Mouse (Mus musculus): ENCODE measurements at regions not wholly inside any gene's neighbourhood (a gene's known extent, or its start where the extent isn't known, plus 50 kb on each side); places are given as distances from the start of the nearest gene placed in this dataset.

- no peaks in the 10 kb centered on the region for H3K27me3 ChIP-seq
- H3K4me1 ChIP-seq, result peaks cover 6% of the 10 kb centered on the region; the same call in 1 of the 2 replicates
- H3K9me3 ChIP-seq (replicated peaks), result no peaks in the 10 kb centered on the region
- no peak for ATAC-seq (ENCODE audit: low FRiP score)
- H3K4me2 ChIP-seq (replicated peaks), result no peak overlapping the region
- no peak overlapping the region for H3K27ac ChIP-seq
- no peaks in the 10 kb centered on the region for H3K36me3 ChIP-seq
- WGBS, result 40% methylated on average over 15 of the region's 15 CpGs
- H3K9ac ChIP-seq, result no peak overlapping the region
- H3K4me3 ChIP-seq, result no peak overlapping the region
Observed at GRCm38 (mm10) chr13:52702201-52702611, 119.2 kb downstream of the Syk start.

DNA sequence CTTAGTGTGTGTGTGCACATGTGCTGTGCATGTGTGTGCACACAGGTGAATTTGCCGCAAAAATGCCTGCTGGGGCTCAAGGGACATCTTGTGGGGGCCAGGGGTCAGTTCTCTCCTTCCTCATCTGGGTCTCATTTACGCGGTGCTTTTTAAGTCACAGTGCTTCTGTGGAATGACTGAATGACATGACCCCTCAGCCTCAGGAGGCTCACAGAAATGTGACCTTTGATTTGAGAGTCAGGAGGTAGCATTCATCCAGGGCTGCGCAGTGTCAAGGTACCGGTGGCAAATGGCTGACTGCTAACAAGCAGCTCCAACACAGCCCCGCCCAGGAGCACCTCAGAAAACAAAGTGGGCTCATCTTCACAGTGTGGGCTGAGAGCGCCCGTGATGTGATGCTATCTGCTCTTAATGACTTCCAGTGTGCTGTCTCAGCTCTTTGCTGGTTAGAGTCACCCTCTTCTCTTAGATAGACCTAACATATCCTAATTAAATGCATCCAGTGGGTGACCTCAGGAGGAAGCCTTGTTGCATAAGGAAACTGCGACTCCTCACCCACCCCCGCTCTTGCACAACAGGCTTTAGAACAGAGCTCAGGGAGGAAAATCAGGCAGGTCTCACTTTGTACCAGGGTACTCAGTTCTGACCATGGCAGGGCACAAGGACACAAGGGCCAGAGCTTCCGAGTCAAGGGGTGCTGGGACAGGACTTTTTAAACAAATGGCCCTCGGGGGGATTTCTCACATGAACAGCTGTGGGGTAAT, 120.6 kb downstream of the Syk start:
- ATAC-seq (ENCODE audit: low FRiP score), result no peak
- no peak overlapping the region for H3K4me3 ChIP-seq
- no peak overlapping the region for H3K27ac ChIP-seq
- no peak overlapping the region for H3K4me2 ChIP-seq (replicated peaks)
- 55% methylated on average over 12 of the region's 12 CpGs for WGBS
- no peak overlapping the region for H3K9ac ChIP-seq
- H3K9me3 ChIP-seq (replicated peaks), result no peaks in the 10 kb centered on the region
- no peaks in the 10 kb centered on the region for H3K36me3 ChIP-seq
- no peaks in the 10 kb centered on the region for H3K27me3 ChIP-seq
- H3K4me1 ChIP-seq, result peaks cover 6% of the 10 kb centered on the region; the same call in 1 of the 2 replicates

DNA sequence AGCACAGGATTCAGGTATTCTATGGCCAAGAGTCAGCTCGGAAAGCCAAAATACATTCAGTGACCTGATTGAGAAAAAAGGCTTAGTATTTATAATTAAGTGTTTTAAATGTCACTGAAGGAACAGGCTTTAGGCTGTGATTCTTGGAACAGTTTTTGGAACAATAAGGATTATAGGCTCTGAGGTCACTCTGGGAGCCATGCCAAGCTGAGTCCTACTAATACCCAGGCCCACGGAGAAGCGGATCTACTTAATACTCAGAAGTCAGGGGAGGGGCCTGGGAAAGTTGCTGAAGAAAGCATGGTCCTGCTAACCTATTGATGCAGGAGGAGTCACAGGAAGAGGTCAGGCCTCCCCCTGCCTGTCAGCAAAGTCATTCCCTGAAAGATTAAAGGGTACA, 121.7 kb downstream of the Syk start:
- H3K4me2 ChIP-seq (replicated peaks), result no peak overlapping the region
- peaks cover 10% of the 10 kb centered on the region for H3K4me1 ChIP-seq
- no peak overlapping the region for H3K27ac ChIP-seq
- no peak overlapping the region for H3K4me3 ChIP-seq
- WGBS, result 68% methylated on average over 3 of the region's 3 CpGs
- no peak for ATAC-seq (ENCODE audit: low FRiP score)
- H3K27me3 ChIP-seq, result no peaks in the 10 kb centered on the region
- no peaks in the 10 kb centered on the region for H3K9me3 ChIP-seq (replicated peaks)
- no peaks in the 10 kb centered on the region for H3K36me3 ChIP-seq
- no peak overlapping the region for H3K9ac ChIP-seq

- no peak overlapping the region for H3K27ac ChIP-seq
- H3K4me2 ChIP-seq (replicated peaks), result no peak overlapping the region
- H3K4me1 ChIP-seq, result peaks cover 4% of the 10 kb centered on the region; the same call in 1 of the 2 replicates
- 42% methylated on average over 5 of the region's 5 CpGs for WGBS
- H3K36me3 ChIP-seq, result no peaks in the 10 kb centered on the region
- ATAC-seq (ENCODE audit: low FRiP score), result no peak
- H3K9ac ChIP-seq, result no peak overlapping the region
- H3K27me3 ChIP-seq, result no peaks in the 10 kb centered on the region
- H3K4me3 ChIP-seq, result no peak overlapping the region
- H3K9me3 ChIP-seq (replicated peaks), result no peaks in the 10 kb centered on the region
Observed at GRCm38 (mm10) chr13:52709580-52709979, 126.6 kb downstream of the Syk start.

DNA sequence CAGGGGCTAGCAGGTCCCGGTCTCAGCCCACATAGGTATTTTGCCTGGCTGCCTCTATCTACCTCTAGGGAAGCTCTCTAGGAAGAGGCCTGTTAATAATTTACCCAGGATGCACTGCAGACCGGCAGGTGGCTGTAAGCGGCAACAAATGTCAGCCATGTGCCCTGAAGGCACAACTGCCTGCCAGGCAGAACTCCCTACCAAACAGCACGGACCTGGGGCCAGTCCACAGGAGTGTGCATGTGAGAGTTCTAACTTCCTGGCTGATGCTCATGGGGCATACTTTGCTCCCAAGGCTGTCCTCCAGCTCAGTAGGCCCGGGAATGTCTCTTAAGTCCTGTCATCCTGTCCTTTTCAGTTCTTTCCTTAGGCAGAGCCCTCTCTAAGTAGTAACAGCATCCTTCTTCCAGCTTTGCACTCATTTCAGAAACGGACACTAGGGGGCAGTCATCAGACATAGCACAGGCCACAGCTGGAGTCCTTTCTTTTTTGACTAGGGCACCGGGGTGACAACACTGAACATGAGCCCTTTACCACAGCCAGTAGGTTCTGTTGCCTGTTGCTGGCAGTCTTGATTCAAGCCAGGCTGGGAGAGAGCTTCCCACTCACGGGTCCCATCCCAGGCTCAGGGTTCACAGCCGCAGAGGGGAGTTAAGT, 128.9 kb downstream of the Syk start:
- Histone ChIP-seq H3K27ac (no peak overlapping the region), H3K9me3 (replicated peaks) (no peaks in the 10 kb centered on the region), H3K4me3 (no peak overlapping the region), H3K9ac (no peak overlapping the region), H3K4me2 (replicated peaks) (no peak overlapping the region), H3K27me3 (no peaks in the 10 kb centered on the region), H3K4me1 (peaks cover 4% of the 10 kb centered on the region; the same call in 1 of the 2 replicates), H3K36me3 (no peaks in the 10 kb centered on the region)
- peak; percentile 48; the same call in 1 of the 2 replicates for ATAC-seq (ENCODE audit: low FRiP score)
- WGBS, result 35% methylated on average over 9 of the region's 9 CpGs

- H3K9me3 ChIP-seq (replicated peaks), result no peaks in the 10 kb centered on the region
- WGBS, result 89% methylated on average over 6 of the region's 6 CpGs
- H3K36me3 ChIP-seq, result no peaks in the 10 kb centered on the region
- ATAC-seq (ENCODE audit: low FRiP score), result no peak
- no peak overlapping the region for H3K9ac ChIP-seq
- no peak overlapping the region for H3K4me2 ChIP-seq (replicated peaks)
- no peaks in the 10 kb centered on the region for H3K27me3 ChIP-seq
- H3K4me3 ChIP-seq, result no peak overlapping the region
- H3K27ac ChIP-seq, result no peak overlapping the region
- H3K4me1 ChIP-seq, result no peaks in the 10 kb centered on the region
Observed at GRCm38 (mm10) chr13:52721463-52721862, 138.5 kb downstream of the Syk start.

- no peak overlapping the region for H3K27ac ChIP-seq
- no peaks in the 10 kb centered on the region for H3K4me1 ChIP-seq
- H3K36me3 ChIP-seq, result no peaks in the 10 kb centered on the region
- H3K4me2 ChIP-seq (replicated peaks), result no peak overlapping the region
- H3K9ac ChIP-seq, result no peak overlapping the region
- no peak for ATAC-seq (ENCODE audit: low FRiP score)
- no peaks in the 10 kb centered on the region for H3K9me3 ChIP-seq (replicated peaks)
- no peak overlapping the region for H3K4me3 ChIP-seq
- H3K27me3 ChIP-seq, result no peaks in the 10 kb centered on the region
- 86% methylated on average over 3 of the region's 3 CpGs for WGBS
Observed at GRCm38 (mm10) chr13:52722718-52723117, 139.7 kb downstream of the Syk start.

- Histone ChIP-seq H3K9ac (no peak overlapping the region), H3K27me3 (no peaks in the 10 kb centered on the region), H3K4me1 (peaks cover 3% of the 10 kb centered on the region; the same call in 1 of the 2 replicates), H3K27ac (no peak overlapping the region), H3K4me3 (no peak overlapping the region), H3K9me3 (replicated peaks) (no peaks in the 10 kb centered on the region), H3K36me3 (no peaks in the 10 kb centered on the region), H3K4me2 (replicated peaks) (no peak overlapping the region)
- WGBS, result 66% methylated on average over 10 of the region's 10 CpGs
- no peak for ATAC-seq (ENCODE audit: low FRiP score)
Observed at GRCm38 (mm10) chr13:52726043-52726442, 143.1 kb downstream of the Syk start.

DNA sequence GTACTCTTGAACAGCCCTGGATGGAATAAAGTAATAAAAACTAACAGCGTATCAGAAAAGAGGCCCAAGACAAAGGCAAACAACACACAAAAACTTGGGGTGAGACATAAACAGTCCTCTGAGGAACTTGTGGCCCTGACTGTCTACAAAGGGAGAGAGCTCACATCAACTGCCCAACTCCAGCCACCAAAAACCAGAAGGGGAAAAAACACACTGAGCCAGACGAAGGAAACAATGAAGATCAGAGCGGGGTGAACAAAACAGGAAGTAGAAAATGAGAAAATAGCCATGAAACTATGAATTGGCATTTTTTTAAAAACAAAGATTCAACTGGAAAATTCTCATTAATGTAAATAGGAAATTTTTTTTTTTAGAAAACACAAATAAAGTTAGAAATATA, 143.6 kb downstream of the Syk start:
- Histone ChIP-seq H3K4me2 (replicated peaks) (no peak overlapping the region), H3K9ac (no peak overlapping the region), H3K4me1 (peaks cover 3% of the 10 kb centered on the region; the same call in 1 of the 2 replicates), H3K27ac (no peak overlapping the region), H3K4me3 (no peak overlapping the region), H3K36me3 (no peaks in the 10 kb centered on the region), H3K27me3 (no peaks in the 10 kb centered on the region), H3K9me3 (replicated peaks) (no peaks in the 10 kb centered on the region)
- ATAC-seq (ENCODE audit: low FRiP score), result no peak
- 81% methylated on average over 3 of the region's 3 CpGs for WGBS

DNA sequence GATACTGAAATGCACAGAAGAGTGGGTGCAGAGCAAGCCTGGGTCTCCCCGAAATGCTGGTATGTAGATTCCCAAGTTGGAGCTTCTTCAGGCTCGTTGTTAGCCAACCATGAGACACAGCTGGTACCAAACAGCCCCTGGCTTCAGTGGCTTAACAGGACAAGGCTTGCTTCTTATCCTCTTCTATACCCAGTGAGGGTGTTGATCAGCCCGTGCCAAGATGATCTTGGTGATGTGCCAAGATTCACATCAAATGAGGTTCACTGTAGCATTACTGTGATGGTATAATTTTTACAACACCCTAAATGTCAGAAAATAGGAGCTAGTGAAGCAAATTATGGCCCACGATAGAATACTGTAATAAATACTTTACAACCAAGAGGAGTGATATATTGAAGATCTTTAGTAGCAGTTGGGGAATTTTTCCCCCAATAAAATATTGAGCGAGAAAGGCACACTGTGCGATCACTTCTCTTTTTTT, 152.5 kb downstream of the Syk start:
- H3K27me3 ChIP-seq, result no peaks in the 10 kb centered on the region
- H3K9me3 ChIP-seq (replicated peaks), result no peaks in the 10 kb centered on the region
- no peak overlapping the region for H3K27ac ChIP-seq
- no peaks in the 10 kb centered on the region for H3K36me3 ChIP-seq
- 83% methylated on average over 6 of the region's 6 CpGs for WGBS
- H3K4me3 ChIP-seq, result no peak overlapping the region
- H3K4me1 ChIP-seq, result peaks cover 6% of the 10 kb centered on the region
- H3K4me2 ChIP-seq (replicated peaks), result no peak overlapping the region
- no peak overlapping the region for H3K9ac ChIP-seq
- no peak for ATAC-seq (ENCODE audit: low FRiP score)

GRCm38 (mm10) chr13:52735934-52736523, 153.1 kb downstream of the Syk start:
- H3K27ac ChIP-seq, result no peak overlapping the region
- no peaks in the 10 kb centered on the region for H3K9me3 ChIP-seq (replicated peaks)
- H3K4me1 ChIP-seq, result peaks cover 3% of the 10 kb centered on the region; the same call in 1 of the 2 replicates
- ATAC-seq (ENCODE audit: low FRiP score), result no peak
- H3K36me3 ChIP-seq, result no peaks in the 10 kb centered on the region
- 57% methylated on average over 19 of the region's 19 CpGs for WGBS
- H3K27me3 ChIP-seq, result no peaks in the 10 kb centered on the region
- no peak overlapping the region for H3K4me3 ChIP-seq
- H3K9ac ChIP-seq, result no peak overlapping the region
- no peak overlapping the region for H3K4me2 ChIP-seq (replicated peaks)

DNA sequence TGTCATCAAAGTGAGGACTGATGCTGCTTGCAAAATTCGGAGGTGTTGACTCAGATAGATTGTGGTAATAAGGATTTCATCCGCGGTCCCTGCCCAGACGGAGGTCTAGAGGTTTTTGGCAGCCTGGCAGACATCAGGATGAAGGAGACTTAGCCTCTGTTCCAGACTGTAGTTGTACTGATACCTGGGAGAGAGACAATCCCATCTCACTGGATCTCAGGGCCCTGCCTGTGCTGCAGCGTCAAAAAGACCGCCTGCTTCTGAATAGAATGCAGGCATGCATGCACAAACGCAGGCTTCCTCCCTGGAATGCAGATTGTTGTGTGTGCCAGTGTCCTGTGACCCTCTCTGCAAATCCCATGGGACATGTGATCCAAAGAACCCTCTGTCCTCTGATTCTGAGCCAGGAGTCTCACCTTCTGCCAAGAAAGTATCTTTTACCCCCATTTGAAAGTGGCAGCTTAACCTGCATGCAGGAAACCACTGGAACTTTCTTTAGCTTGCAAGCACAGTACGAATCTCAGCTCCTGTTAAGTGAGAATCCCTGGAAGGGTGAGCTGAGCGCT, 155.2 kb downstream of the Syk start:
- Histone ChIP-seq H3K9me3 (replicated peaks) (no peaks in the 10 kb centered on the region), H3K4me3 (no peak overlapping the region), H3K36me3 (no peaks in the 10 kb centered on the region), H3K9ac (no peak overlapping the region), H3K27ac (no peak overlapping the region), H3K4me2 (replicated peaks) (no peak overlapping the region), H3K27me3 (no peaks in the 10 kb centered on the region), H3K4me1 (peaks cover 3% of the 10 kb centered on the region; the same call in 1 of the 2 replicates)
- 66% methylated on average over 9 of the region's 9 CpGs for WGBS
- no peak for ATAC-seq (ENCODE audit: low FRiP score)

All from hindbrain, embryonic 12.5 days (tissue).